Mouse (Mus musculus): Measurements from ENCODE around the gene Atf4.

The Atf4 gene

GRCm38 (mm10) chr15:80288036-80288435 is 33.1 kb downstream of the Atf4 start:
- peak; percentile 65 for DNase-seq

- DNase-seq: peak; percentile 81
These were observed 34.5 kb downstream of the Atf4 start for GRCm38 (mm10) chr15:80289436-80289835.

GRCm38 (mm10) chr15:80297146-80297545 is 42.2 kb downstream of the Atf4 start:
- DNase-seq: no peak

GRCm38 (mm10) chr15:80303779-80304178 is 48.8 kb downstream of the Atf4 start:
- no peak for DNase-seq

GRCm38 (mm10) chr15:80304188-80304587 is 49.2 kb downstream of the Atf4 start:
- no peak for DNase-seq

- no peak for DNase-seq
These were observed 51.2 kb downstream of the Atf4 start for GRCm38 (mm10) chr15:80306146-80306545.
